Mouse (Mus musculus): ENCODE measurements around the gene Arl13a. TPM values are rescaled to one million over a fixed set of nuclear protein-coding genes. Genes with fewer than 3 reads are reported as not detected.

The Arl13a gene
- polyA plus RNA-seq (2014; fragmentation: Illumina TruSeq; extraction: RNeasy Lipid Tissue Mini Kit (QIAGEN cat#74804); ENCODE audit: low read depth, low replicate concordance): not detected

GRCm38 (mm10) chrX:134187201-134187600, at the start of gene Arl13a:
Arl13a (plus strand) TSS chrX:134187501.

GRCm38 (mm10) chrX:134162043-134162720, 25.1 kb upstream of the Arl13a start, which contains the start of gene Xkrx:
Xkrx (minus strand) TSS chrX:134162076.

GRCm38 (mm10) chrX:134221856-134222255, 34.6 kb downstream of the Arl13a start, which contains the start of gene Nox1:
Nox1 (minus strand) TSS chrX:134221956.

Other genes with a start within 250 kb of the Arl13a start
- gene Sytl4, start 205.7 kb upstream of the Arl13a start, polyA plus RNA-seq (2014; fragmentation: Illumina TruSeq; extraction: RNeasy Lipid Tissue Mini Kit (QIAGEN cat#74804); ENCODE audit: low read depth, low replicate concordance): 10.2 TPM
- 43.6 TPM for gene Cstf2, start 128.3 kb upstream of the Arl13a start, polyA plus RNA-seq (2014; fragmentation: Illumina TruSeq; extraction: RNeasy Lipid Tissue Mini Kit (QIAGEN cat#74804); ENCODE audit: low read depth, low replicate concordance)
- gene Xkrx, start 25.4 kb upstream of the Arl13a start, polyA plus RNA-seq (2014; fragmentation: Illumina TruSeq; extraction: RNeasy Lipid Tissue Mini Kit (QIAGEN cat#74804); ENCODE audit: low read depth, low replicate concordance): 0.57 TPM
- gene Nox1, start 34.5 kb downstream of the Arl13a start, polyA plus RNA-seq (2014; fragmentation: Illumina TruSeq; extraction: RNeasy Lipid Tissue Mini Kit (QIAGEN cat#74804); ENCODE audit: low read depth, low replicate concordance): not detected
- 58.5 TPM for gene Trmt2b, start 89.5 kb downstream of the Arl13a start, polyA plus RNA-seq (2014; fragmentation: Illumina TruSeq; extraction: RNeasy Lipid Tissue Mini Kit (QIAGEN cat#74804); ENCODE audit: low read depth, low replicate concordance)
- gene Tmem35a, start 107.7 kb downstream of the Arl13a start, polyA plus RNA-seq (2014; fragmentation: Illumina TruSeq; extraction: RNeasy Lipid Tissue Mini Kit (QIAGEN cat#74804); ENCODE audit: low read depth, low replicate concordance): 29.2 TPM
- gene Cenpi, start 120.6 kb downstream of the Arl13a start, polyA plus RNA-seq (2014; fragmentation: Illumina TruSeq; extraction: RNeasy Lipid Tissue Mini Kit (QIAGEN cat#74804); ENCODE audit: low read depth, low replicate concordance): 0.69 TPM
- gene Drp2, start 217.1 kb downstream of the Arl13a start, polyA plus RNA-seq (2014; fragmentation: Illumina TruSeq; extraction: RNeasy Lipid Tissue Mini Kit (QIAGEN cat#74804); ENCODE audit: low read depth, low replicate concordance): not detected

All from kidney, adult 10 weeks (tissue).